Mouse (Mus musculus): Measurements from ENCODE around the gene Asb13.

The Asb13 gene

GRCm38 (mm10) chr13:3633895-3634811 is at the start of gene Asb13:
Gene Asb13 (plus strand): TSS chr13:3634032.
- peak; percentile 85 to 87 for DNase-seq

GRCm38 (mm10) chr13:3590789-3591188 is 43.0 kb upstream of the Asb13 start:
- DNase-seq, result no peak

- DNase-seq, result no peak
These were observed 39.5 kb upstream of the Asb13 start for GRCm38 (mm10) chr13:3594311-3594710.

- DNase-seq, result no peak
These were observed 37.6 kb upstream of the Asb13 start for GRCm38 (mm10) chr13:3596232-3596631.

GRCm38 (mm10) chr13:3609780-3610117 is 24.1 kb upstream of the Asb13 start:
- DNase-seq, result no peak

GRCm38 (mm10) chr13:3610118-3610794 is 23.6 kb upstream of the Asb13 start:
- DNase-seq, result peak in 1 of 2 experiments; percentile 53

- DNase-seq, result peak; percentile 97
These were observed 22.9 kb upstream of the Asb13 start, which contains the start of gene Fam208b for GRCm38 (mm10) chr13:3610795-3611438. Gene Fam208b (minus strand): TSS chr13:3611108.

- DNase-seq, result no peak
These were observed 6.7 kb upstream of the Asb13 start for GRCm38 (mm10) chr13:3627139-3627538.

- DNase-seq, result no peak
These were observed 5.7 kb upstream of the Asb13 start for GRCm38 (mm10) chr13:3628102-3628501.

- DNase-seq, result no peak
These were observed 1.3 kb upstream of the Asb13 start for GRCm38 (mm10) chr13:3632551-3632950.

GRCm38 (mm10) chr13:3633131-3633530 is 701 bp upstream of the Asb13 start:
- no peak for DNase-seq

- DNase-seq, result no peak
These were observed 1.2 kb downstream of the Asb13 start for GRCm38 (mm10) chr13:3635076-3635475.

GRCm38 (mm10) chr13:3636797-3637196 is 3.0 kb downstream of the Asb13 start:
- DNase-seq, result no peak

GRCm38 (mm10) chr13:3642049-3642448 is 8.2 kb downstream of the Asb13 start:
- DNase-seq, result no peak

- DNase-seq, result no peak
These were observed 8.7 kb downstream of the Asb13 start for GRCm38 (mm10) chr13:3642538-3642937.

- no peak for DNase-seq
These were observed 11.0 kb downstream of the Asb13 start for GRCm38 (mm10) chr13:3644871-3645270.

GRCm38 (mm10) chr13:3645919-3646318 is 12.1 kb downstream of the Asb13 start:
- no peak for DNase-seq

- no peak for DNase-seq
These were observed 12.7 kb downstream of the Asb13 start for GRCm38 (mm10) chr13:3646566-3646965.

- DNase-seq, result no peak
These were observed 16.7 kb downstream of the Asb13 start for GRCm38 (mm10) chr13:3650569-3650968.

GRCm38 (mm10) chr13:3654432-3654831 is 20.6 kb downstream of the Asb13 start:
- DNase-seq, result no peak

GRCm38 (mm10) chr13:3659163-3660160 is 25.6 kb downstream of the Asb13 start:
- DNase-seq, result no peak

GRCm38 (mm10) chr13:3664241-3664640 is 30.4 kb downstream of the Asb13 start:
- DNase-seq, result no peak
